Mouse (Mus musculus) mouse trophoblast stem cell (cell line): Measurements from ENCODE around the gene Tsnaxip1.

Source experiments
- in situ Hi-C, 2 experiments: fragments of 300-500 bp; cut with MseI, MboI; formaldehyde crosslinking; loops; 2 replicates in 1 of 2; 3 replicates in 1 of 2; pipeline ENCODE4 v1.15.1; 2025

The Tsnaxip1 gene

GRCm38 (mm10) chr8:105826861-105827848 lies at the start of gene Tsnaxip1, which contains the start of gene Ranbp10:
TSS of gene Tsnaxip1 (plus strand) at chr8:105827731.
TSS of gene Ranbp10 (minus strand) at chr8:105827350.
- in situ Hi-C loops: no loop called here

- in situ Hi-C loops: no loop called here
These were observed 49.7 kb upstream of the Tsnaxip1 start for GRCm38 (mm10) chr8:105777833-105778232.

GRCm38 (mm10) chr8:105780298-105780697 lies 47.2 kb upstream of the Tsnaxip1 start:
- in situ Hi-C loops: no loop called here

GRCm38 (mm10) chr8:105788241-105788640 lies 39.3 kb upstream of the Tsnaxip1 start:
- in situ Hi-C loops: no loop called here

- in situ Hi-C loops: no loop called here
These were observed 38.6 kb upstream of the Tsnaxip1 start for GRCm38 (mm10) chr8:105788927-105789326.

- in situ Hi-C loops: no loop called here
These were observed 37.9 kb upstream of the Tsnaxip1 start for GRCm38 (mm10) chr8:105789626-105790025.

- in situ Hi-C loops: no loop called here
These were observed 34.2 kb upstream of the Tsnaxip1 start for GRCm38 (mm10) chr8:105793331-105793730.

- in situ Hi-C loops: no loop called here
These were observed 33.4 kb upstream of the Tsnaxip1 start for GRCm38 (mm10) chr8:105794009-105794598.

GRCm38 (mm10) chr8:105795785-105796184 lies 31.7 kb upstream of the Tsnaxip1 start:
- in situ Hi-C loops: no loop called here

- in situ Hi-C loops: no loop called here
These were observed 29.1 kb upstream of the Tsnaxip1 start for GRCm38 (mm10) chr8:105798408-105798807.

GRCm38 (mm10) chr8:105799091-105799812 lies 28.3 kb upstream of the Tsnaxip1 start:
- in situ Hi-C loops: no loop called here

- in situ Hi-C loops: no loop called here
These were observed 26.2 kb upstream of the Tsnaxip1 start for GRCm38 (mm10) chr8:105801153-105801904.

- in situ Hi-C loops: no loop called here
These were observed 22.7 kb upstream of the Tsnaxip1 start for GRCm38 (mm10) chr8:105804797-105805196.

GRCm38 (mm10) chr8:105805346-105805745 lies 22.2 kb upstream of the Tsnaxip1 start:
- in situ Hi-C loops: no loop called here

GRCm38 (mm10) chr8:105805964-105806363 lies 21.6 kb upstream of the Tsnaxip1 start:
- in situ Hi-C loops: no loop called here

- in situ Hi-C loops: no loop called here
These were observed 19.8 kb upstream of the Tsnaxip1 start for GRCm38 (mm10) chr8:105807766-105808165.

GRCm38 (mm10) chr8:105808480-105808879 lies 19.1 kb upstream of the Tsnaxip1 start:
- in situ Hi-C loops: no loop called here

GRCm38 (mm10) chr8:105810245-105810786 lies 17.2 kb upstream of the Tsnaxip1 start:
- in situ Hi-C loops: no loop called here

GRCm38 (mm10) chr8:105811061-105811460 lies 16.5 kb upstream of the Tsnaxip1 start:
- in situ Hi-C loops: no loop called here

GRCm38 (mm10) chr8:105811543-105811942 lies 16.0 kb upstream of the Tsnaxip1 start:
- in situ Hi-C loops: no loop called here

- in situ Hi-C loops: no loop called here
These were observed 15.0 kb upstream of the Tsnaxip1 start for GRCm38 (mm10) chr8:105812511-105812910.
